Mouse (Mus musculus) liver, embryonic 14.5 days (tissue): ENCODE results near the gene Sars. TPM values are rescaled to one million over a fixed set of nuclear protein-coding genes. Genes with fewer than 3 reads are reported as not detected.

ENCODE experiments used
- ATAC-seq: fragments of 200-750 bp; cut with Nextera tagmentation; 2 replicates; pipeline ENCODE4 v1.8.0; 2017; ENCODE audit warnings: moderate number of reproducible peaks, mild to moderate bottlenecking, moderate library complexity; ENCODE audit not compliant: insufficient read depth
- DNase-seq, 3 experiments: peaks; one replicate each; pipeline ENCODE4 v3.0.0-alpha.2; 2012 to 2013; ENCODE audit warnings: low read depth in 3 of 3, low spot score in 3 of 3
- H3K27ac ChIP-seq: fragments of 300-500 bp; sonication (generic); 2 replicates; pipeline ENCODE4 v1.5.1; 2014; ENCODE audit warnings: moderate library complexity, mild to moderate bottlenecking, control low read depth, inconsistent platforms
- H3K27me3 ChIP-seq: fragments of 300-500 bp; sonication (generic); 2 replicates; pipeline ENCODE4 v1.6.1; 2014; ENCODE audit warnings: mild to moderate bottlenecking, low read length, moderate library complexity; ENCODE audit not compliant: control insufficient read depth, insufficient read depth
- H3K36me3 ChIP-seq: fragments of 300-500 bp; sonication (generic); replicated peaks from 2 replicates; pipeline ENCODE4 v1.6.1; 2014; ENCODE audit warnings: low read depth; ENCODE audit not compliant: control insufficient read depth, insufficient read depth
- H3K4me1 ChIP-seq, 2 experiments: fragments of 200-500 bp in 1 of 2; fragments of 300-500 bp in 1 of 2; sonication (generic) in 1 of 2; replicated peaks; 2 replicates each; pipeline ENCODE4 v1.6.1; 2012 to 2014; ENCODE audit warnings: antibody characterized with exemption in 1 of 2, inconsistent platforms in 1 of 2, low read length in 1 of 2; ENCODE audit not compliant: control insufficient read depth in 2 of 2, insufficient read depth in 2 of 2
- H3K4me2 ChIP-seq: fragments of 300-500 bp; sonication (generic); 2 replicates; pipeline ENCODE4 v1.6.1; 2014; ENCODE audit warnings: low read depth, mild to moderate bottlenecking, control low read depth, moderate library complexity
- H3K4me3 ChIP-seq, 2 experiments: fragments of 200-500 bp in 1 of 2; fragments of 300-500 bp in 1 of 2; sonication (generic) in 1 of 2; 2 replicates each; pipeline ENCODE4 v1.5.1; 2012 to 2014; ENCODE audit warnings: low read depth in 2 of 2, low read length in 2 of 2, mild to moderate bottlenecking in 2 of 2, control low read depth in 1 of 2, inconsistent platforms in 1 of 2, moderate library complexity in 1 of 2; ENCODE audit not compliant: insufficient read depth in 1 of 2
- H3K9ac ChIP-seq: fragments of 300-500 bp; sonication (generic); replicated peaks from 2 replicates; pipeline ENCODE4 v1.6.1; 2014; ENCODE audit warnings: mild to moderate bottlenecking, control low read depth, moderate library complexity
- H3K9me3 ChIP-seq: fragments of 300-500 bp; sonication (generic); 2 replicates; pipeline ENCODE4 v1.6.1; 2016; ENCODE audit warnings: low read length, mixed read lengths; ENCODE audit not compliant: control insufficient read depth
- CTCF ChIP-seq: IDR thresholded peaks from 2 replicates; pipeline ENCODE4 v1.5.1; 2016; ENCODE audit warnings: antibody characterized with exemption, low read depth, control low read depth
- EP300 ChIP-seq: IDR thresholded peaks from 2 replicates; pipeline ENCODE4 v1.6.1; 2016; ENCODE audit warnings: antibody characterized with exemption, low read depth
- WGBS: fragments of 180-500 bp; shearing (Covaris S2); extraction: QIAGEN DNeasy Blood & Tissue Kit; methylation state at CpG from one replicate; pipeline ENCODE4 v1.1.7; 2014; ENCODE audit not compliant: insufficient replicate concordance; 5-methylcytosine and 5-hydroxymethylcytosine counted together
- polyA plus RNA-seq, 2 experiments: library from polyadenylated mRNA; depleted of rRNA in 1 of 2; stranded (reverse) in 1 of 2; unstranded in 1 of 2; fragments of >200 nt; fragmentation: Nextera tagmentation in 1 of 2; extraction: Ambion mirVana in 1 of 2; gene quantifications; 2 replicates each; pipeline versions ENCODE4 v1.2.1 to v1.2.3; 2012 to 2014

Gene Sars
- polyA plus RNA-seq, 2 experiments, result 39.9 to 76.1 TPM

- no peak for TF ChIP-seq EP300
- TF ChIP-seq CTCF, result no peak
- Histone ChIP-seq H3K4me2 (no peak overlapping the region), H3K36me3 (no peaks in the 10 kb centered on the region), H3K4me3 (no peak overlapping the region), H3K27me3 (no peaks in the 10 kb centered on the region), H3K4me1 (peaks cover 0 to 3% of the 10 kb centered on the region in 2 experiments; a peak in 1 of 4 replicates), H3K9me3 (no peaks in the 10 kb centered on the region), H3K9ac (no peak overlapping the region), H3K27ac (no peak overlapping the region)
- ATAC-seq (no peak), DNase-seq (no peak)
- WGBS, result 33% methylated on average over 10 of the region's 10 CpGs
These were observed 52.7 kb downstream of the Sars start for GRCm38 (mm10) chr3:108392299-108392698.

DNA sequence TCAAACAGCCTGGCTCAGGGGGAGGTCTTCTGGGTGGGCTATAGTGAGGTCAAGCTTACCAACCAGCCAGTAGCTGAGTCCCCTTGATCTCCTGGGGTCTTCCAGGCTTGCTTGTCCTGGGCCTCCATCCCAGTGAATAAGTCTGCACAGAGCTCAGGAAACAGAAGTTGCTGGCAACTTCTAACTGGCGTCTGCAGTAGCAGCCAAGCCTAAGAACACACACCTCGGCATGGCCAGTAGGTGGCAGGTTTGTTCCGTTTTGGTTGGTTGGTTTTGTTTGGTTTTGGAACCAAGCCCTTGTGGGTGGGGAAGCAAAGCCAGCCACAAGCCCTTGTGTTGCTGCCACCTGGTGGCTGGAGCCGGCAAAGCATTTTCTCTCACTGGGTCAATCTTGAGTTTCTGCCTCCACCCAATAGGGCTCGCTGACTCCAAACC, 55.9 kb downstream of the Sars start:
- 0% methylated on average over 5 of the region's 5 CpGs for WGBS
- DNase-seq (peak; percentile 86 to 88 (median 86)), ATAC-seq (peak; percentile 65)
- Histone ChIP-seq H3K36me3 (no peaks in the 10 kb centered on the region; the same call in 1 of the 2 replicates), H3K4me1 (peaks cover 6 to 8% of the 10 kb centered on the region in 2 experiments; a peak in 3 of 4 replicates), H3K9me3 (no peaks in the 10 kb centered on the region), H3K9ac (no peak overlapping the region), H3K4me3 (no peak overlapping the region), H3K27ac (no peak overlapping the region), H3K27me3 (no peaks in the 10 kb centered on the region), H3K4me2 (no peak overlapping the region)
- peak; percentile 99 for TF ChIP-seq CTCF
- TF ChIP-seq EP300, result no peak

- H3K27ac ChIP-seq, result no peak overlapping the region
- WGBS, result 80% methylated on average over 10 of the region's 10 CpGs
- no peak for TF ChIP-seq EP300
- TF ChIP-seq CTCF, result no peak
- H3K36me3 ChIP-seq, result no peaks in the 10 kb centered on the region; the same call in 1 of the 2 replicates
- ATAC-seq (no peak), DNase-seq (no peak)
- H3K9ac ChIP-seq, result no peak overlapping the region
- H3K4me3 ChIP-seq, result no peak overlapping the region
- no peaks in the 10 kb centered on the region for H3K27me3 ChIP-seq
- peaks cover 10 to 22% of the 10 kb centered on the region in 2 experiments; a peak in 3 of 4 replicates for H3K4me1 ChIP-seq
- no peak overlapping the region for H3K4me2 ChIP-seq
- H3K9me3 ChIP-seq, result no peaks in the 10 kb centered on the region
These were observed 58.8 kb downstream of the Sars start for GRCm38 (mm10) chr3:108386186-108386585.

GRCm38 (mm10) chr3:108384425-108384824, 60.6 kb downstream of the Sars start:
- Histone ChIP-seq H3K27me3 (no peaks in the 10 kb centered on the region), H3K4me1 (peaks cover 10 to 29% of the 10 kb centered on the region in 2 experiments; a peak in 3 of 4 replicates), H3K36me3 (no peaks in the 10 kb centered on the region; the same call in 1 of the 2 replicates), H3K27ac (no peak overlapping the region), H3K4me2 (peak overlapping the region; percentile 82), H3K9ac (peak overlapping the region; percentile 64), H3K4me3 (peak overlapping the region; percentile 74 to 77), H3K9me3 (no peaks in the 10 kb centered on the region)
- no peak for TF ChIP-seq EP300
- no peak for TF ChIP-seq CTCF
- WGBS, result 45% methylated on average over 2 of the region's 2 CpGs
- ATAC-seq (no peak), DNase-seq (no peak)

DNA sequence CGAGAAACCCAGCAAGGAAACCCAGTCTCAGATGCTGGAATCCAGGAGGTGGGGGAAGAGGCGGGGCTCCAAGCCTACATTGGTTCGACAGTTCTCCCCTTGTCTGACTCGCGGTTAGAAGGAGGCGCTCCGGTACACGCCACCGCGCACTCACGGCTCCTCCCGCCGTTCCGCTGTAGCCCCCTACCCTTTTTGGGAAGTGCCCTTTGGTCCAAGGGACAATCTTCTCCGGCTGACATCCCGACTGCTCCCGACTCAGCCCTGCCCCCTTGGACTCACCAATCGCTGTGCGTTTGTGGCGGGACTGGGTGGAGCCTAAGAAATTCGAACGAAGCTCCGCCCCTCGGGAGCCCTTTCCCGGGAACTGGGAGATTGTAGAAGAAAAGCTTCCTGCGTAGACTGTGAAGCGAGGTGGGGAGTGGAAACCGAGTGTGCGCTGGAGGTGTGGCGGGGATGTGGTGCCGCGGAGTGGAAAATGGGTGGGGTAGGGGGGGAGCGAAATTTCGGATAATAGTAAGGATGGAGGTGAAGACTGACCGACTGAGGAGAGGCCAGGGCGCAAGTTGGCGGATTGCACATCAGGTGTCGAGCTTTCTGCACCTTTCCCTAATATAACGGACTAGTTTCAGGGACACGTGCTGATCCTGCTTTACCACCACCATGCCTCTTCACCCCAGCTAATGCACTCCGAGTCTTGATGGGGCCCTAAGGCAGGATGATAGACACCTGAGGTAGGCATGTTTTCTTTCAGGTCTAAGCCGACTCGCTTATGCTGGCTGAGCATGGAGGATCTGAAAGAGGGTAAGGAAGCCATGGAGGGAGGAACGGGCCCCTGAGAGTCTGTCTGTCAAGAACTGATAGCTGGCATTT, 61.3 kb downstream of the Sars start, which contains the start of gene Psrc1:
TSS of gene Psrc1 (plus strand) at position 355 of the 870 bp plus-strand sequence.
- 1% methylated on average over 44 of the region's 44 CpGs for WGBS
- Histone ChIP-seq H3K27me3 (no peaks in the 10 kb centered on the region), H3K36me3 (no peaks in the 10 kb centered on the region; the same call in 1 of the 2 replicates), H3K4me3 (peak within 1 kb of the TSS; percentile 74 to 77), H3K9ac (peak within 1 kb of the TSS; percentile 64), H3K4me2 (peak within 1 kb of the TSS; percentile 82), H3K4me1 (peaks cover 12 to 32% of the 10 kb centered on the region in 2 experiments; a peak in 3 of 4 replicates), H3K9me3 (no peaks in the 10 kb centered on the region), H3K27ac (no peak within 1 kb of the TSS)
- ATAC-seq (peak; percentile 91), DNase-seq (peak; percentile 77 to 80 (median 77))
- TF ChIP-seq CTCF (peak; percentile 8; the same call in 1 of the 2 replicates), EP300 (no peak)
